Mouse (Mus musculus): Measurements from ENCODE around the gene Pnmt.

Gene Pnmt

GRCm38 (mm10) chr11:98371556-98372240 is 14.6 kb upstream of the Pnmt start:
- ChIA-PET CTCF (interaction anchor here (0.5 to 3.7 kb wide), 84 partner anchors 8 to 840 kb away, joined by 3 to 40 read pairs (median 4); partner anchors contain the start of genes Stard3 (in 3 of the 4), Mien1 (in 2 of the 4), Pnmt (in 2 of the 4) and Tcap (in 2 of the 4)), POLR2A (interaction anchor here in 3 of 4 experiments (0.5 to 3.8 kb wide), 24 partner anchors 9 to 313 kb away, joined by 3 to 23 read pairs (median 4); partner anchors contain the start of genes Stard3 (in 3 of the 3), Pgap3 (in 2 of the 3), Mien1 (in 1 of the 3) and Ormdl3 (in 1 of the 3))

- CTCF ChIA-PET: interaction anchor here (0.5 to 3.7 kb wide), 77 partner anchors 8 to 841 kb away, joined by 3 to 40 read pairs (median 5); partner anchors contain the start of genes Stard3 (in 3 of the 4), Erbb2 (in 2 of the 4), Mien1 (in 2 of the 4) and Pnmt (in 2 of the 4)
These were observed 13.8 kb upstream of the Pnmt start for GRCm38 (mm10) chr11:98372406-98372805.

GRCm38 (mm10) chr11:98373244-98373643 is 13.0 kb upstream of the Pnmt start:
- ChIA-PET POLR2A (interaction anchor here (0.7 to 3.8 kb wide), 14 partner anchors 9 to 74 kb away, joined by 3 to 23 read pairs (median 4); partner anchors contain the start of genes Stard3 (in 3 of the 4), Mien1 (in 1 of the 4), Pgap3 (in 1 of the 4) and Tcap (in 1 of the 4)), CTCF (interaction anchor here (0.5 to 3.7 kb wide), 40 partner anchors 9 to 568 kb away, joined by 3 to 40 read pairs (median 7); partner anchors contain the start of genes Mien1 (in 2 of the 4), Pnmt (in 2 of the 4), Stard3 (in 2 of the 4) and Tcap (in 2 of the 4))

More at GRCm38 (mm10) chr11:98372406-98372805, 13.8 kb upstream of the Pnmt start:
- POLR2A ChIA-PET: interaction anchor here (0.5 to 3.8 kb wide), 25 partner anchors 9 to 314 kb away, joined by 3 to 23 read pairs (median 4); partner anchors contain the start of genes Stard3 (in 3 of the 4), Pgap3 (in 2 of the 4), Erbb2 (in 1 of the 4) and Mien1 (in 1 of the 4)

GRCm38 (mm10) chr11:98374266-98374665 is 12.0 kb upstream of the Pnmt start:
- ChIA-PET CTCF (interaction anchor here in 3 of 4 experiments (0.5 to 3.5 kb wide), 9 partner anchors 9 to 199 kb away, joined by 3 to 26 read pairs (median 4); partner anchors contain the start of genes Stard3 (in 1 of the 3) and Tcap (in 1 of the 3)), POLR2A (interaction anchor here in 2 of 4 experiments (0.6 to 3.8 kb wide), 3 partner anchors 10 to 228 kb away, joined by 3 to 22 read pairs (median 3); partner anchors contain the start of gene Stard3 (in 1 of the 2))

GRCm38 (mm10) chr11:98376756-98377155 is 9.5 kb upstream of the Pnmt start:
- CTCF ChIA-PET: interaction anchor here in 2 of 4 experiments (0.9 to 1.8 kb wide), 2 partner anchors 13 to 34 kb away, joined by 3 to 6 read pairs; no protein-coding TSS in a partner anchor

GRCm38 (mm10) chr11:98377787-98378186 is 8.5 kb upstream of the Pnmt start:
- CTCF ChIA-PET: interaction anchor here in 2 of 4 experiments (0.9 to 1.8 kb wide), 2 partner anchors 35 kb away, joined by 4 to 6 read pairs; no protein-coding TSS in a partner anchor
- POLR2A ChIA-PET: interaction anchor here in 2 of 4 experiments (1.5 to 1.7 kb wide), 3 partner anchors 9 to 29 kb away, joined by 4 to 5 read pairs (median 4); partner anchors contain the start of gene Stard3 (in 1 of the 2)

More at GRCm38 (mm10) chr11:98376756-98377155, 9.5 kb upstream of the Pnmt start:
- POLR2A ChIA-PET: interaction anchor here in 2 of 4 experiments (1.5 to 1.7 kb wide), 4 partner anchors 11 to 28 kb away, joined by 4 to 5 read pairs (median 4); partner anchors contain the start of gene Stard3 (in 1 of the 2)

GRCm38 (mm10) chr11:98379379-98379778 is 6.9 kb upstream of the Pnmt start:
- CTCF ChIA-PET: interaction anchor here in 2 of 4 experiments (1.3 to 1.6 kb wide), 2 partner anchors 23 to 37 kb away, joined by 4 to 5 read pairs; no protein-coding TSS in a partner anchor
- POLR2A ChIA-PET: interaction anchor here in 1 of 4 experiments (1.1 kb wide), 1 partner anchor 10 kb away, joined by 3 read pairs; no protein-coding TSS in a partner anchor

GRCm38 (mm10) chr11:98380106-98380505 is 6.1 kb upstream of the Pnmt start:
- ChIA-PET POLR2A (interaction anchor here in 2 of 4 experiments (0.8 to 1.2 kb wide), 5 partner anchors 9 to 22 kb away, joined by 3 to 4 read pairs (median 3); partner anchors contain the start of gene Stard3 (in 2 of the 2)), CTCF (interaction anchor here in 3 of 4 experiments (0.6 to 2.0 kb wide), 5 partner anchors 8 to 177 kb away, joined by 3 to 14 read pairs (median 5); no protein-coding TSS in a partner anchor)

GRCm38 (mm10) chr11:98381651-98382050 is 4.6 kb upstream of the Pnmt start:
- ChIA-PET CTCF (interaction anchor here in 2 of 4 experiments (2.0 to 4.0 kb wide), 3 partner anchors 8 to 10 kb away, joined by 8 to 27 read pairs (median 26); no protein-coding TSS in a partner anchor), POLR2A (interaction anchor here in 2 of 4 experiments (0.8 kb wide), 2 partner anchors 17 to 199 kb away, joined by 3 to 4 read pairs; no protein-coding TSS in a partner anchor)

- CTCF ChIA-PET: interaction anchor here in 2 of 4 experiments (3.6 to 4.0 kb wide), 2 partner anchors 9 to 10 kb away, joined by 26 to 27 read pairs; no protein-coding TSS in a partner anchor
- POLR2A ChIA-PET: interaction anchor here in 1 of 4 experiments (1.1 kb wide), 1 partner anchor 18 kb away, joined by 3 read pairs; the partner anchor contains the start of gene Pgap3
These were observed 3.8 kb upstream of the Pnmt start for GRCm38 (mm10) chr11:98382405-98382804.

GRCm38 (mm10) chr11:98383261-98384030 is 2.8 kb upstream of the Pnmt start, which contains the start of gene Tcap:
Gene Tcap (plus strand): TSS chr11:98383811.
- POLR2A ChIA-PET: interaction anchor here in 2 of 4 experiments (1.1 to 1.8 kb wide), 7 partner anchors 11 to 85 kb away, joined by 3 to 8 read pairs (median 3); partner anchors contain the start of genes Stard3 (in 2 of the 2), Erbb2 (in 1 of the 2) and Pgap3 (in 1 of the 2)
- CTCF ChIA-PET: interaction anchor here (0.5 to 4.0 kb wide), 9 partner anchors 10 to 74 kb away, joined by 3 to 27 read pairs (median 4); partner anchors contain the start of gene Mien1 (in 1 of the 4)

GRCm38 (mm10) chr11:98384216-98384615 is 2.0 kb upstream of the Pnmt start:
- ChIA-PET CTCF (interaction anchor here (0.5 to 4.0 kb wide), 12 partner anchors 11 to 118 kb away, joined by 3 to 27 read pairs (median 4); partner anchors contain the start of genes Mien1 (in 1 of the 4) and Pgap3 (in 1 of the 4)), POLR2A (interaction anchor here in 2 of 4 experiments (1.2 to 1.8 kb wide), 7 partner anchors 12 to 86 kb away, joined by 3 to 8 read pairs (median 5); partner anchors contain the start of genes Stard3 (in 2 of the 2), Erbb2 (in 1 of the 2) and Pgap3 (in 1 of the 2))

GRCm38 (mm10) chr11:98384721-98385637 is 1.3 kb upstream of the Pnmt start:
- CTCF ChIA-PET: interaction anchor here in 3 of 4 experiments (0.7 to 4.0 kb wide), 7 partner anchors 11 to 54 kb away, joined by 3 to 27 read pairs (median 5); partner anchors contain the start of genes Mien1 (in 1 of the 3) and Pgap3 (in 1 of the 3)
- POLR2A ChIA-PET: interaction anchor here in 3 of 4 experiments (0.6 to 1.8 kb wide), 6 partner anchors 12 to 87 kb away, joined by 3 to 8 read pairs (median 5); partner anchors contain the start of genes Erbb2 (in 1 of the 3), Pgap3 (in 1 of the 3) and Stard3 (in 1 of the 3)

GRCm38 (mm10) chr11:98386596-98386995 is 346 bp downstream of the Pnmt start:
- POLR2A ChIA-PET: interaction anchor here in 2 of 4 experiments (1.3 to 4.0 kb wide), 5 partner anchors 9 to 182 kb away, joined by 3 to 14 read pairs (median 5); partner anchors contain the start of gene Stard3 (in 1 of the 2)
- CTCF ChIA-PET: interaction anchor here (0.7 to 5.6 kb wide), 8 partner anchors 14 to 563 kb away, joined by 3 to 45 read pairs (median 6); no protein-coding TSS in a partner anchor

GRCm38 (mm10) chr11:98387056-98387577 is 867 bp downstream of the Pnmt start:
- POLR2A ChIA-PET: interaction anchor here in 2 of 4 experiments (0.6 to 4.0 kb wide), 7 partner anchors 10 to 181 kb away, joined by 3 to 14 read pairs (median 5); partner anchors contain the start of gene Stard3 (in 1 of the 2)
- CTCF ChIA-PET: interaction anchor here (0.7 to 5.6 kb wide), 9 partner anchors 15 to 564 kb away, joined by 3 to 45 read pairs (median 5); no protein-coding TSS in a partner anchor

Data from embryonic stem cell, embryonic (primary cell).